Mouse (Mus musculus): ENCODE results near the gene Gm11096. TPM values are rescaled to one million over a fixed set of nuclear protein-coding genes. Genes with fewer than 3 reads are reported as not detected.

The Gm11096 gene
- polyA plus RNA-seq, 1 experiment from 2014 or later, result not detected

- 82% methylated on average over 7 of the region's 7 CpGs for WGBS
- no peaks in the 10 kb centered on the region for H3K27me3 ChIP-seq (replicated peaks)
Observed at GRCm38 (mm10) chr17:81427245-81427644, 14.3 kb upstream of the Gm11096 start.

GRCm38 (mm10) chr17:81432733-81433132, 8.8 kb upstream of the Gm11096 start:
- Histone ChIP-seq H3K4me2 (replicated peaks) (no peak overlapping the region), H3K9me3 (no peaks in the 10 kb centered on the region), H3K36me3 (no peaks in the 10 kb centered on the region), H3K4me3 (replicated peaks) (no peak overlapping the region), H3K9ac (no peak overlapping the region), H3K27ac (no peak overlapping the region), H3K4me1 (replicated peaks) (no peaks in the 10 kb centered on the region), H3K27me3 (replicated peaks) (no peaks in the 10 kb centered on the region)
- 78% methylated on average over 2 of the region's 2 CpGs for WGBS
- ATAC-seq, result no peak

More at GRCm38 (mm10) chr17:81427245-81427644, 14.3 kb upstream of the Gm11096 start:
- no peak overlapping the region for H3K9ac ChIP-seq
- H3K4me3 ChIP-seq (replicated peaks), result no peak overlapping the region
- no peaks in the 10 kb centered on the region for H3K36me3 ChIP-seq
- H3K4me2 ChIP-seq (replicated peaks), result no peak overlapping the region
- no peak for ATAC-seq
- H3K27ac ChIP-seq, result no peak overlapping the region
- no peaks in the 10 kb centered on the region for H3K4me1 ChIP-seq (replicated peaks)
- no peaks in the 10 kb centered on the region for H3K9me3 ChIP-seq

GRCm38 (mm10) chr17:81433148-81433547, 8.4 kb upstream of the Gm11096 start:
- Histone ChIP-seq H3K27ac (no peak overlapping the region), H3K4me3 (replicated peaks) (no peak overlapping the region), H3K4me1 (replicated peaks) (no peaks in the 10 kb centered on the region), H3K27me3 (replicated peaks) (no peaks in the 10 kb centered on the region), H3K9ac (no peak overlapping the region), H3K4me2 (replicated peaks) (no peak overlapping the region), H3K36me3 (no peaks in the 10 kb centered on the region), H3K9me3 (no peaks in the 10 kb centered on the region)
- ATAC-seq, result no peak
- 34% methylated on average over 5 of the region's 5 CpGs for WGBS

- 77% methylated on average over 3 of the region's 3 CpGs for WGBS
- Histone ChIP-seq H3K4me2 (replicated peaks) (no peak overlapping the region), H3K27me3 (replicated peaks) (no peaks in the 10 kb centered on the region), H3K36me3 (no peaks in the 10 kb centered on the region), H3K4me1 (replicated peaks) (no peaks in the 10 kb centered on the region), H3K9ac (no peak overlapping the region), H3K4me3 (replicated peaks) (no peak overlapping the region), H3K27ac (no peak overlapping the region), H3K9me3 (no peaks in the 10 kb centered on the region)
- ATAC-seq, result no peak
Observed at GRCm38 (mm10) chr17:81455269-81455668, 13.7 kb downstream of the Gm11096 start.

- Histone ChIP-seq H3K4me1 (replicated peaks) (no peaks in the 10 kb centered on the region), H3K36me3 (no peaks in the 10 kb centered on the region), H3K4me2 (replicated peaks) (no peak overlapping the region), H3K9ac (no peak overlapping the region), H3K27ac (no peak overlapping the region), H3K27me3 (replicated peaks) (no peaks in the 10 kb centered on the region), H3K9me3 (no peaks in the 10 kb centered on the region), H3K4me3 (replicated peaks) (no peak overlapping the region)
- WGBS, result 81% methylated on average over 7 of the region's 7 CpGs
- no peak for ATAC-seq
Observed at GRCm38 (mm10) chr17:81455977-81456376, 14.4 kb downstream of the Gm11096 start.

- Histone ChIP-seq H3K9me3 (no peaks in the 10 kb centered on the region), H3K9ac (no peak overlapping the region), H3K4me1 (replicated peaks) (no peaks in the 10 kb centered on the region), H3K4me2 (replicated peaks) (no peak overlapping the region), H3K27ac (no peak overlapping the region), H3K27me3 (replicated peaks) (no peaks in the 10 kb centered on the region), H3K4me3 (replicated peaks) (no peak overlapping the region), H3K36me3 (no peaks in the 10 kb centered on the region)
- WGBS, result 88% methylated on average over 3 of the region's 3 CpGs
- ATAC-seq, result no peak
Observed at GRCm38 (mm10) chr17:81459379-81459778, 17.8 kb downstream of the Gm11096 start.

GRCm38 (mm10) chr17:81468941-81469340, 27.4 kb downstream of the Gm11096 start:
- Histone ChIP-seq H3K36me3 (no peaks in the 10 kb centered on the region), H3K9ac (no peak overlapping the region), H3K27ac (no peak overlapping the region), H3K4me3 (replicated peaks) (no peak overlapping the region), H3K4me1 (replicated peaks) (no peaks in the 10 kb centered on the region), H3K4me2 (replicated peaks) (no peak overlapping the region), H3K27me3 (replicated peaks) (no peaks in the 10 kb centered on the region), H3K9me3 (no peaks in the 10 kb centered on the region)
- WGBS, result 52% methylated on average over 5 of the region's 5 CpGs
- ATAC-seq, result peak; percentile 59; the same call in 1 of the 2 replicates

- Histone ChIP-seq H3K9ac (no peak overlapping the region), H3K4me2 (replicated peaks) (no peak overlapping the region), H3K36me3 (no peaks in the 10 kb centered on the region), H3K4me3 (replicated peaks) (no peak overlapping the region), H3K27ac (no peak overlapping the region), H3K4me1 (replicated peaks) (no peaks in the 10 kb centered on the region), H3K9me3 (no peaks in the 10 kb centered on the region), H3K27me3 (replicated peaks) (no peaks in the 10 kb centered on the region)
- WGBS, result 77% methylated on average over 3 of the region's 3 CpGs
- ATAC-seq, result no peak
Observed at GRCm38 (mm10) chr17:81473363-81473762, 31.8 kb downstream of the Gm11096 start.

GRCm38 (mm10) chr17:81477420-81477819, 35.9 kb downstream of the Gm11096 start:
- no peaks in the 10 kb centered on the region for H3K27me3 ChIP-seq (replicated peaks)
- whole genome bisulfite sequencing, result 79% methylated on average over 1 of the region's 1 CpGs

GRCm38 (mm10) chr17:81479807-81480206, 38.2 kb downstream of the Gm11096 start:
- 65% methylated on average over 4 of the region's 4 CpGs for WGBS
- H3K36me3 ChIP-seq, result no peaks in the 10 kb centered on the region
- no peak overlapping the region for H3K4me3 ChIP-seq (replicated peaks)
- no peak overlapping the region for H3K4me2 ChIP-seq (replicated peaks)
- ATAC-seq, result no peak
- H3K4me1 ChIP-seq (replicated peaks), result no peaks in the 10 kb centered on the region
- no peak overlapping the region for H3K27ac ChIP-seq
- H3K9ac ChIP-seq, result no peak overlapping the region
- H3K27me3 ChIP-seq (replicated peaks), result no peaks in the 10 kb centered on the region
- H3K9me3 ChIP-seq, result no peaks in the 10 kb centered on the region

More at GRCm38 (mm10) chr17:81477420-81477819, 35.9 kb downstream of the Gm11096 start:
- H3K36me3 ChIP-seq, result no peaks in the 10 kb centered on the region
- no peak overlapping the region for H3K27ac ChIP-seq
- no peak overlapping the region for H3K9ac ChIP-seq
- H3K4me1 ChIP-seq (replicated peaks), result no peaks in the 10 kb centered on the region
- no peak for ATAC-seq
- no peak overlapping the region for H3K4me3 ChIP-seq (replicated peaks)
- H3K4me2 ChIP-seq (replicated peaks), result no peak overlapping the region
- H3K9me3 ChIP-seq, result no peaks in the 10 kb centered on the region

- H3K36me3 ChIP-seq, result no peaks in the 10 kb centered on the region
- H3K27ac ChIP-seq, result no peak overlapping the region
- no peaks in the 10 kb centered on the region for H3K4me1 ChIP-seq (replicated peaks)
- no peaks in the 10 kb centered on the region for H3K9me3 ChIP-seq
- H3K4me2 ChIP-seq (replicated peaks), result no peak overlapping the region
- peak; percentile 39; the same call in 1 of the 2 replicates for ATAC-seq
- H3K27me3 ChIP-seq (replicated peaks), result no peaks in the 10 kb centered on the region
- 76% methylated on average over 21 of the region's 21 CpGs for WGBS
- no peak overlapping the region for H3K4me3 ChIP-seq (replicated peaks)
- no peak overlapping the region for H3K9ac ChIP-seq
Observed at GRCm38 (mm10) chr17:81480351-81481161, 39.0 kb downstream of the Gm11096 start.

GRCm38 (mm10) chr17:81481843-81482490, 40.4 kb downstream of the Gm11096 start:
- Histone ChIP-seq H3K9ac (no peak overlapping the region), H3K4me2 (replicated peaks) (no peak overlapping the region), H3K4me3 (replicated peaks) (no peak overlapping the region), H3K27me3 (replicated peaks) (no peaks in the 10 kb centered on the region), H3K36me3 (no peaks in the 10 kb centered on the region), H3K9me3 (no peaks in the 10 kb centered on the region), H3K4me1 (replicated peaks) (no peaks in the 10 kb centered on the region), H3K27ac (no peak overlapping the region)
- ATAC-seq, result no peak
- 89% methylated on average over 11 of the region's 11 CpGs for WGBS
